Mouse (Mus musculus): Measurements from ENCODE around the gene Prss36. TPM values are rescaled to one million over a fixed set of nuclear protein-coding genes. Genes with fewer than 3 reads are reported as not detected.
"Not testable (repeated sequence)": the region's sequence is repeated elsewhere in the genome, so short reads cannot be mapped to it uniquely, and the experiment has no call there.

Gene Prss36
- total RNA-seq (2017), result 1.2 and 2.0 TPM in 2 replicates

GRCm38 (mm10) chr7:127946470-127947023, at the start of gene Prss36:
TSS of gene Prss36 (minus strand) at chr7:127946725.
- no peak for ATAC-seq (ENCODE audit: extremely low read depth, insufficient number of reproducible peaks, low FRiP score, poor library complexity, severe bottlenecking)

- peak; percentile 77 for ATAC-seq (ENCODE audit: extremely low read depth, insufficient number of reproducible peaks, low FRiP score, poor library complexity, severe bottlenecking)
Observed at GRCm38 (mm10) chr7:127993341-127993977, 46.9 kb upstream of the Prss36 start, which contains the start of gene Pycard. TSS of gene Pycard (minus strand) at chr7:127993867.

- ATAC-seq (ENCODE audit: extremely low read depth, insufficient number of reproducible peaks, low FRiP score, poor library complexity, severe bottlenecking), result no peak
Observed at GRCm38 (mm10) chr7:127992488-127993340, 46.2 kb upstream of the Prss36 start.

- peak; percentile 36; the same call in 1 of the 2 replicates for ATAC-seq (ENCODE audit: extremely low read depth, insufficient number of reproducible peaks, low FRiP score, poor library complexity, severe bottlenecking)
Observed at GRCm38 (mm10) chr7:127991643-127992487, 45.3 kb upstream of the Prss36 start.

GRCm38 (mm10) chr7:127988904-127989303, 42.4 kb upstream of the Prss36 start:
- ATAC-seq (ENCODE audit: extremely low read depth, insufficient number of reproducible peaks, low FRiP score, poor library complexity, severe bottlenecking), result no peak

GRCm38 (mm10) chr7:127980606-127981005, 34.1 kb upstream of the Prss36 start:
- no peak for ATAC-seq (ENCODE audit: extremely low read depth, insufficient number of reproducible peaks, low FRiP score, poor library complexity, severe bottlenecking)

- no peak for ATAC-seq (ENCODE audit: extremely low read depth, insufficient number of reproducible peaks, low FRiP score, poor library complexity, severe bottlenecking)
Observed at GRCm38 (mm10) chr7:127978856-127979255, 32.3 kb upstream of the Prss36 start.

GRCm38 (mm10) chr7:127974413-127974930, 27.9 kb upstream of the Prss36 start:
- ATAC-seq (ENCODE audit: extremely low read depth, insufficient number of reproducible peaks, low FRiP score, poor library complexity, severe bottlenecking), result no peak

GRCm38 (mm10) chr7:127967922-127968828, 21.6 kb upstream of the Prss36 start:
- ATAC-seq (ENCODE audit: extremely low read depth, insufficient number of reproducible peaks, low FRiP score, poor library complexity, severe bottlenecking), result no peak

- peak; percentile 91 for ATAC-seq (ENCODE audit: extremely low read depth, insufficient number of reproducible peaks, low FRiP score, poor library complexity, severe bottlenecking)
Observed at GRCm38 (mm10) chr7:127967004-127967921, 20.7 kb upstream of the Prss36 start, which contains the start of gene Fus. TSS of gene Fus (plus strand) at chr7:127967457.

GRCm38 (mm10) chr7:127966371-127966918, 19.9 kb upstream of the Prss36 start:
- no peak for ATAC-seq (ENCODE audit: extremely low read depth, insufficient number of reproducible peaks, low FRiP score, poor library complexity, severe bottlenecking)

GRCm38 (mm10) chr7:127959364-127959763, 12.8 kb upstream of the Prss36 start:
- ATAC-seq (ENCODE audit: extremely low read depth, insufficient number of reproducible peaks, low FRiP score, poor library complexity, severe bottlenecking), result no peak

GRCm38 (mm10) chr7:127952864-127953581, 6.5 kb upstream of the Prss36 start:
- ATAC-seq (ENCODE audit: extremely low read depth, insufficient number of reproducible peaks, low FRiP score, poor library complexity, severe bottlenecking), result peak; percentile 33; the same call in 1 of the 2 replicates

- no peak for ATAC-seq (ENCODE audit: extremely low read depth, insufficient number of reproducible peaks, low FRiP score, poor library complexity, severe bottlenecking)
Observed at GRCm38 (mm10) chr7:127944614-127945013, 1.9 kb downstream of the Prss36 start.

- not testable (repeated sequence) for ATAC-seq (ENCODE audit: extremely low read depth, insufficient number of reproducible peaks, low FRiP score, poor library complexity, severe bottlenecking)
Observed at GRCm38 (mm10) chr7:127942097-127942496, 4.4 kb downstream of the Prss36 start.
